Mouse (Mus musculus): Measurements from ENCODE around the gene Ppp1r35. TPM values are rescaled to one million over a fixed set of nuclear protein-coding genes. Genes with fewer than 3 reads are reported as not detected.
A peak's percentile ranks its signal among the peaks of the same experiment; 100 is the strongest.

The Ppp1r35 gene
- polyA plus RNA-seq, 1 experiment from 2014 or later = 17.2 TPM

- no peak overlapping the region for H3K9ac ChIP-seq (ENCODE audit: low read length)
- DNase-seq (ENCODE audit: low spot score) (no peak), ATAC-seq (ENCODE audit: low FRiP score, low TSS enrichment) (no peak)
- WGBS = 80% methylated on average over 5 of the region's 5 CpGs
- H3K27ac ChIP-seq (replicated peaks) = no peak overlapping the region
- H3K9me3 ChIP-seq (ENCODE audit: control insufficient read depth, low read length) = no peaks in the 10 kb centered on the region
- no peaks in the 10 kb centered on the region for H3K27me3 ChIP-seq (ENCODE audit: control insufficient read depth, insufficient read depth, low read length)
- H3K36me3 ChIP-seq (ENCODE audit: control insufficient read depth, insufficient read depth, low read length) = peaks cover 34% of the 10 kb centered on the region
- TF ChIP-seq EP300 (optimal IDR thresholded peaks at IDR 0.05) = no peak
- no peak for TF ChIP-seq CTCF (IDR thresholded peaks at IDR 0.05; ENCODE audit: low read depth)
- H3K4me3 ChIP-seq (ENCODE audit: low read depth, low read length) = no peak overlapping the region
- H3K4me2 ChIP-seq (replicated peaks; ENCODE audit: low read depth) = no peak overlapping the region
- H3K4me1 ChIP-seq (replicated peaks; ENCODE audit: control insufficient read depth, insufficient read depth) = 0 out of 2 replicates have a peak, but pooled peaks cover 2% of the 10 kb centered on the region
Observed at GRCm38 (mm10) chr5:137755425-137755824, 23.2 kb upstream of the Ppp1r35 start.

- Histone ChIP-seq H3K4me2 (replicated peaks; ENCODE audit: low read depth) (no peak overlapping the region), H3K9ac (ENCODE audit: low read length) (no peak overlapping the region), H3K9me3 (ENCODE audit: control insufficient read depth, low read length) (no peaks in the 10 kb centered on the region), H3K27ac (replicated peaks) (no peak overlapping the region), H3K36me3 (ENCODE audit: control insufficient read depth, insufficient read depth, low read length) (peaks cover 33% of the 10 kb centered on the region), H3K4me1 (replicated peaks; ENCODE audit: control insufficient read depth, insufficient read depth) (0 out of 2 replicates have a peak, but pooled peaks cover 2% of the 10 kb centered on the region), H3K27me3 (ENCODE audit: control insufficient read depth, insufficient read depth, low read length) (no peaks in the 10 kb centered on the region), H3K4me3 (ENCODE audit: low read depth, low read length) (no peak overlapping the region)
- TF ChIP-seq EP300 (optimal IDR thresholded peaks at IDR 0.05) = no peak
- TF ChIP-seq CTCF (IDR thresholded peaks at IDR 0.05; ENCODE audit: low read depth) = no peak
- no peak for DNase-seq (ENCODE audit: low spot score)
- no peak for ATAC-seq (ENCODE audit: low FRiP score, low TSS enrichment)
- 49% methylated on average over 3 of the region's 3 CpGs for WGBS
Observed at GRCm38 (mm10) chr5:137756106-137756505, 22.5 kb upstream of the Ppp1r35 start.

- H3K4me3 ChIP-seq (ENCODE audit: low read depth, low read length) = no peak overlapping the region
- 48% methylated on average over 10 of the region's 10 CpGs for WGBS
- no peaks in the 10 kb centered on the region for H3K9me3 ChIP-seq (ENCODE audit: control insufficient read depth, low read length)
- H3K27ac ChIP-seq (replicated peaks) = no peak overlapping the region
- peaks cover 27% of the 10 kb centered on the region for H3K36me3 ChIP-seq (ENCODE audit: control insufficient read depth, insufficient read depth, low read length)
- ATAC-seq (ENCODE audit: low FRiP score, low TSS enrichment) = peak; percentile 45
- peak; percentile 89 for DNase-seq (ENCODE audit: low spot score)
- no peaks in the 10 kb centered on the region for H3K27me3 ChIP-seq (ENCODE audit: control insufficient read depth, insufficient read depth, low read length)
- no peak overlapping the region for H3K9ac ChIP-seq (ENCODE audit: low read length)
- TF ChIP-seq CTCF (IDR thresholded peaks at IDR 0.05; ENCODE audit: low read depth) = peak; percentile 95
- TF ChIP-seq EP300 (optimal IDR thresholded peaks at IDR 0.05) = no peak
- H3K4me1 ChIP-seq (replicated peaks; ENCODE audit: control insufficient read depth, insufficient read depth) = 0 out of 2 replicates have a peak, but pooled peaks cover 2% of the 10 kb centered on the region
- H3K4me2 ChIP-seq (replicated peaks; ENCODE audit: low read depth) = no peak overlapping the region
Observed at GRCm38 (mm10) chr5:137756882-137757661, 21.6 kb upstream of the Ppp1r35 start.

- 83% methylated on average over 6 of the region's 6 CpGs for WGBS
- H3K27me3 ChIP-seq (ENCODE audit: control insufficient read depth, insufficient read depth, low read length) = no peaks in the 10 kb centered on the region
- H3K27ac ChIP-seq (replicated peaks) = no peak overlapping the region
- ATAC-seq (ENCODE audit: low FRiP score, low TSS enrichment) (no peak), DNase-seq (ENCODE audit: low spot score) (no peak)
- H3K36me3 ChIP-seq (ENCODE audit: control insufficient read depth, insufficient read depth, low read length) = peaks cover 22% of the 10 kb centered on the region
- TF ChIP-seq EP300 (optimal IDR thresholded peaks at IDR 0.05) (no peak), CTCF (IDR thresholded peaks at IDR 0.05; ENCODE audit: low read depth) (no peak)
- no peak overlapping the region for H3K9ac ChIP-seq (ENCODE audit: low read length)
- no peaks in the 10 kb centered on the region for H3K9me3 ChIP-seq (ENCODE audit: control insufficient read depth, low read length)
- H3K4me2 ChIP-seq (replicated peaks; ENCODE audit: low read depth) = no peak overlapping the region
- no peak overlapping the region for H3K4me3 ChIP-seq (ENCODE audit: low read depth, low read length)
- H3K4me1 ChIP-seq (replicated peaks; ENCODE audit: control insufficient read depth, insufficient read depth) = 0 out of 2 replicates have a peak, but pooled peaks cover 2% of the 10 kb centered on the region
Observed at GRCm38 (mm10) chr5:137757887-137758286, 20.8 kb upstream of the Ppp1r35 start.

- Histone ChIP-seq H3K27ac (replicated peaks) (peak overlapping the region; percentile 65), H3K4me1 (replicated peaks; ENCODE audit: control insufficient read depth, insufficient read depth) (no peaks in the 10 kb centered on the region), H3K4me3 (ENCODE audit: low read depth, low read length) (no peak overlapping the region), H3K27me3 (ENCODE audit: control insufficient read depth, insufficient read depth, low read length) (no peaks in the 10 kb centered on the region), H3K4me2 (replicated peaks; ENCODE audit: low read depth) (no peak overlapping the region), H3K9ac (ENCODE audit: low read length) (no peak overlapping the region), H3K9me3 (ENCODE audit: control insufficient read depth, low read length) (no peaks in the 10 kb centered on the region), H3K36me3 (ENCODE audit: control insufficient read depth, insufficient read depth, low read length) (peaks cover 18% of the 10 kb centered on the region)
- TF ChIP-seq CTCF (IDR thresholded peaks at IDR 0.05; ENCODE audit: low read depth) (no peak), EP300 (optimal IDR thresholded peaks at IDR 0.05) (no peak)
- DNase-seq (ENCODE audit: low spot score) = no peak
- ATAC-seq (ENCODE audit: low FRiP score, low TSS enrichment) = no peak
- WGBS = 88% methylated on average over 19 of the region's 19 CpGs
Observed at GRCm38 (mm10) chr5:137758921-137759534, 19.6 kb upstream of the Ppp1r35 start.

- H3K4me1 ChIP-seq (replicated peaks; ENCODE audit: control insufficient read depth, insufficient read depth) = no peaks in the 10 kb centered on the region
- peak overlapping the region; percentile 65 for H3K27ac ChIP-seq (replicated peaks)
- no peak overlapping the region for H3K4me2 ChIP-seq (replicated peaks; ENCODE audit: low read depth)
- DNase-seq (ENCODE audit: low spot score) (peak; percentile 89), ATAC-seq (ENCODE audit: low FRiP score, low TSS enrichment) (peak; percentile 89)
- 30% methylated on average over 4 of the region's 4 CpGs for WGBS
- H3K27me3 ChIP-seq (ENCODE audit: control insufficient read depth, insufficient read depth, low read length) = no peaks in the 10 kb centered on the region
- TF ChIP-seq EP300 (optimal IDR thresholded peaks at IDR 0.05) = no peak
- TF ChIP-seq CTCF (IDR thresholded peaks at IDR 0.05; ENCODE audit: low read depth) = peak; percentile 92
- no peak overlapping the region for H3K4me3 ChIP-seq (ENCODE audit: low read depth, low read length)
- peaks cover 18% of the 10 kb centered on the region for H3K36me3 ChIP-seq (ENCODE audit: control insufficient read depth, insufficient read depth, low read length)
- H3K9me3 ChIP-seq (ENCODE audit: control insufficient read depth, low read length) = no peaks in the 10 kb centered on the region
- H3K9ac ChIP-seq (ENCODE audit: low read length) = 0 out of 2 replicates have a peak overlapping the region, but pooled peaks have one; percentile 18
Observed at GRCm38 (mm10) chr5:137759971-137760412, 18.7 kb upstream of the Ppp1r35 start.
